Mouse (Mus musculus) forebrain, embryonic 10.5 days (tissue): ENCODE measurements around the gene Axin2. TPM values are rescaled to one million over a fixed set of nuclear protein-coding genes. Genes with fewer than 3 reads are reported as not detected.
"Not testable (repeated sequence)": the region's sequence is repeated elsewhere in the genome, so short reads cannot be mapped to it uniquely, and the experiment has no call there.

Experiments used
- DNase-seq: peaks from one replicate; pipeline ENCODE4 v3.0.0-alpha.2; 2017; ENCODE audit warnings: low spot score; ENCODE audit errors: extremely low spot score
- H3K27ac ChIP-seq: fragments of 300-500 bp; sonication (generic); 2 replicates; pipeline ENCODE4 v1.5.1; 2016; ENCODE audit warnings: mild to moderate bottlenecking
- H3K27me3 ChIP-seq: fragments of 300-500 bp; sonication (generic); 2 replicates; pipeline ENCODE4 v1.6.1; 2016; ENCODE audit warnings: mild to moderate bottlenecking; ENCODE audit not compliant: poor library complexity, severe bottlenecking
- H3K36me3 ChIP-seq: fragments of 300-500 bp; sonication (generic); replicated peaks from 2 replicates; pipeline ENCODE4 v1.6.1; 2016; ENCODE audit warnings: mild to moderate bottlenecking, moderate library complexity
- H3K4me1 ChIP-seq: fragments of 300-500 bp; sonication (generic); 2 replicates; pipeline ENCODE4 v1.6.1; 2016
- H3K4me3 ChIP-seq: fragments of 300-500 bp; sonication (generic); 2 replicates; pipeline ENCODE4 v1.5.1; 2016; ENCODE audit warnings: mild to moderate bottlenecking, moderate library complexity
- H3K9me3 ChIP-seq: fragments of 300-500 bp; sonication (generic); 2 replicates; pipeline ENCODE4 v1.6.1; 2016; ENCODE audit warnings: mild to moderate bottlenecking, moderate library complexity
- WGBS: fragments of 180-500 bp; shearing (Covaris S2); methylation state at CpG from one replicate; pipeline ENCODE4 v1.1.7; 2016; 5-methylcytosine and 5-hydroxymethylcytosine counted together
- polyA plus RNA-seq: library from polyadenylated mRNA; unstranded; fragments of >200 nt; fragmentation: Nextera tagmentation; extraction: Ambion mirVana; gene quantifications from 2 replicates; pipeline ENCODE4 v1.2.1, GENCODE M21; 2016

Axin2 gene
- polyA plus RNA-seq = 12.8 and 14.3 TPM in 2 replicates

- Histone ChIP-seq H3K27me3 (peaks cover 27% of the 10 kb centered on the region), H3K9me3 (peaks cover 7% of the 10 kb centered on the region; the same call in 1 of the 2 replicates), H3K27ac (peak within 1 kb of the TSS; percentile 100), H3K4me1 (peaks cover 71% of the 10 kb centered on the region), H3K36me3 (peaks cover 21% of the 10 kb centered on the region), H3K4me3 (peak within 1 kb of the TSS; percentile 89)
- 1% methylated on average over 53 of the region's 53 CpGs for WGBS
- DNase-seq = peak; percentile 91
Measured at GRCm38 (mm10) chr11:108920158-108920635, at the start of gene Axin2. Gene Axin2, plus strand, starts transcription at chr11:108920349.

- not testable (repeated sequence) for H3K4me1 ChIP-seq, H3K4me3 ChIP-seq
- WGBS = 97% methylated on average over 1 of the region's 1 CpGs
Measured at GRCm38 (mm10) chr11:108871284-108871683, 48.9 kb upstream of the Axin2 start.

GRCm38 (mm10) chr11:108871748-108872147, 48.4 kb upstream of the Axin2 start:
- WGBS = 84% methylated on average over 3 of the region's 3 CpGs
- Histone ChIP-seq H3K4me3 (no peak overlapping the region), H3K9me3 (no peaks in the 10 kb centered on the region), H3K27me3 (peaks cover 6% of the 10 kb centered on the region; the same call in 1 of the 2 replicates), H3K4me1 (peaks cover 8% of the 10 kb centered on the region), H3K27ac (no peak overlapping the region), H3K36me3 (no peaks in the 10 kb centered on the region)
- no peak for DNase-seq

More at GRCm38 (mm10) chr11:108871284-108871683, 48.9 kb upstream of the Axin2 start:
- H3K36me3 ChIP-seq, H3K27ac ChIP-seq, H3K9me3 ChIP-seq, DNase-seq, H3K27me3 ChIP-seq: not testable (repeated sequence)

GRCm38 (mm10) chr11:108876633-108877205, 43.4 kb upstream of the Axin2 start:
- 93% methylated on average over 7 of the region's 7 CpGs for WGBS
- Histone ChIP-seq H3K36me3 (no peaks in the 10 kb centered on the region), H3K9me3 (no peaks in the 10 kb centered on the region), H3K27me3 (0 out of 2 replicates have a peak, but pooled peaks cover 6% of the 10 kb centered on the region), H3K4me1 (peaks cover 19% of the 10 kb centered on the region), H3K27ac (no peak overlapping the region), H3K4me3 (no peak overlapping the region)
- DNase-seq = no peak

GRCm38 (mm10) chr11:108877520-108877919, 42.6 kb upstream of the Axin2 start:
- no peak for DNase-seq
- no peaks in the 10 kb centered on the region for H3K9me3 ChIP-seq
- 0 out of 2 replicates have a peak, but pooled peaks cover 6% of the 10 kb centered on the region for H3K27me3 ChIP-seq
- no peak overlapping the region for H3K27ac ChIP-seq
- 84% methylated on average over 5 of the region's 5 CpGs for WGBS
- no peak overlapping the region for H3K4me3 ChIP-seq
- H3K4me1 ChIP-seq = peaks cover 16% of the 10 kb centered on the region
- no peaks in the 10 kb centered on the region for H3K36me3 ChIP-seq

- WGBS = 86% methylated on average over 4 of the region's 4 CpGs
- Histone ChIP-seq H3K4me1 (peaks cover 19% of the 10 kb centered on the region), H3K9me3 (no peaks in the 10 kb centered on the region), H3K27me3 (no peaks in the 10 kb centered on the region), H3K4me3 (no peak overlapping the region), H3K36me3 (no peaks in the 10 kb centered on the region), H3K27ac (no peak overlapping the region)
- no peak for DNase-seq
Measured at GRCm38 (mm10) chr11:108880546-108880945, 39.6 kb upstream of the Axin2 start.

GRCm38 (mm10) chr11:108881662-108882061, 38.5 kb upstream of the Axin2 start:
- no peaks in the 10 kb centered on the region for H3K36me3 ChIP-seq
- H3K27me3 ChIP-seq = 0 out of 2 replicates have a peak, but pooled peaks cover 7% of the 10 kb centered on the region
- H3K4me3 ChIP-seq = no peak overlapping the region
- H3K4me1 ChIP-seq = peaks cover 30% of the 10 kb centered on the region
- H3K27ac ChIP-seq = no peak overlapping the region
- 75% methylated on average over 5 of the region's 5 CpGs for WGBS
- H3K9me3 ChIP-seq = no peaks in the 10 kb centered on the region
- DNase-seq = no peak

- Histone ChIP-seq H3K9me3 (0 out of 2 replicates have a peak, but pooled peaks cover 4% of the 10 kb centered on the region), H3K4me1 (peaks cover 52% of the 10 kb centered on the region), H3K36me3 (no peaks in the 10 kb centered on the region), H3K27ac (peak overlapping the region; percentile 73), H3K4me3 (no peak overlapping the region), H3K27me3 (peaks cover 39% of the 10 kb centered on the region)
- WGBS = 24% methylated on average over 19 of the region's 19 CpGs
- DNase-seq = peak; percentile 66
Measured at GRCm38 (mm10) chr11:108885276-108885896, 34.8 kb upstream of the Axin2 start.

- no peaks in the 10 kb centered on the region for H3K36me3 ChIP-seq
- 66% methylated on average over 8 of the region's 8 CpGs for WGBS
- H3K9me3 ChIP-seq = 0 out of 2 replicates have a peak, but pooled peaks cover 4% of the 10 kb centered on the region
- H3K27me3 ChIP-seq = peaks cover 40% of the 10 kb centered on the region
- DNase-seq = no peak
- peak overlapping the region; percentile 73 for H3K27ac ChIP-seq
- no peak overlapping the region for H3K4me3 ChIP-seq
- peaks cover 54% of the 10 kb centered on the region for H3K4me1 ChIP-seq
Measured at GRCm38 (mm10) chr11:108886060-108886459, 34.1 kb upstream of the Axin2 start.

GRCm38 (mm10) chr11:108889121-108889520, 31.0 kb upstream of the Axin2 start:
- no peak for DNase-seq
- Histone ChIP-seq H3K9me3 (0 out of 2 replicates have a peak, but pooled peaks cover 4% of the 10 kb centered on the region), H3K27me3 (peaks cover 58% of the 10 kb centered on the region), H3K36me3 (no peaks in the 10 kb centered on the region), H3K4me1 (peaks cover 75% of the 10 kb centered on the region), H3K4me3 (no peak overlapping the region), H3K27ac (peak overlapping the region; percentile 85; the same call in 1 of the 2 replicates)
- 43% methylated on average over 11 of the region's 11 CpGs for WGBS

- DNase-seq = no peak
- Histone ChIP-seq H3K36me3 (no peaks in the 10 kb centered on the region), H3K4me1 (peaks cover 80% of the 10 kb centered on the region), H3K27me3 (peaks cover 72% of the 10 kb centered on the region), H3K4me3 (peak overlapping the region; percentile 51), H3K27ac (peak overlapping the region; percentile 85), H3K9me3 (0 out of 2 replicates have a peak, but pooled peaks cover 4% of the 10 kb centered on the region)
- WGBS = 18% methylated on average over 16 of the region's 16 CpGs
Measured at GRCm38 (mm10) chr11:108890544-108890943, 29.6 kb upstream of the Axin2 start.

- Histone ChIP-seq H3K27me3 (peaks cover 75% of the 10 kb centered on the region), H3K27ac (peak overlapping the region; percentile 85), H3K4me3 (peak overlapping the region; percentile 51), H3K9me3 (0 out of 2 replicates have a peak, but pooled peaks cover 4% of the 10 kb centered on the region), H3K4me1 (peaks cover 73% of the 10 kb centered on the region), H3K36me3 (no peaks in the 10 kb centered on the region)
- peak; percentile 83 for DNase-seq
- under 1% methylated on average over 17 of the region's 17 CpGs for WGBS
Measured at GRCm38 (mm10) chr11:108891111-108891870, 28.9 kb upstream of the Axin2 start.
